Mouse (Mus musculus): ENCODE results near the gene Rnf145.

Gene Rnf145

DNA sequence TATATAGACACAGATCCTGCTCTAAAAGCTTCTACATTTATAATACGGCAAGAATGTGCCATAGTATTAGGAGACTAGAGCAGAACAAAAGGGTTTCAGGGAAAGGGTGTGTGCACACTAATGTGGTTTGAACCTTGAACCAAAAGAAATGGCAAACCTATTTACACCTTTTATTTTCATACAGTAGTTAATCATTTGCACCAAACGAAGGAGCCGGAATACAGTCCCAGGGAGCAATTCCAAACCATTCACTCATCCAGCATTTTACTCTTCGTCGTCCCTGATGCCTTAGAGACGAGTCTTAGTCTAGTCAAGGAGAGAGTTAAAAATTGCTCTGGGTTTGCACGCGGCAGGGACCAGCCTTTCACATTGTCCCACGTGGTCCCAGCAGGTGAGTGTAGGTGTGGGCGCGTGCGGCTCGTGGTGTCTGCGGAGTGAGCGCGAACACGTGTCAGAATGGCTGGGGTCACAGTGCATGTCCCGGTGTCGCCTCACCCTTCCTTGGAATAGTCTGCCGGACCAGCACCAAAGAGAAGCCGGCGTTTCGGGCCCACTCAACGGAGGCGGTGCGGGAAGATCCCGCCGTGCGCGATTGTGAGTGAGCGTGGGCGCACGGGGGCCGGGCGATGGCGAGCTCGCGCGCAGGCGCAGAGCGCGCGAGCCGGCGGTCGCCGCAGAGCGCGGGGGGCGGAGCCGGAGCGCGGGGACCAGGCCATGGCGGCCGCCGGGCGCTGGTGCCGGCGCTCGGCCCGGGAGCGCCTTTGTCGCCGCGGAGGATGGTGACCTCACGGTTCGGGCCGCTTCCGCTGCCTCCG is at the start of gene Rnf145:
Gene Rnf145 (plus strand): TSS at position 684 of the 815 bp plus-strand sequence.
- in situ Hi-C loops (cut with MboI, MseI), result no loop called here

DNA sequence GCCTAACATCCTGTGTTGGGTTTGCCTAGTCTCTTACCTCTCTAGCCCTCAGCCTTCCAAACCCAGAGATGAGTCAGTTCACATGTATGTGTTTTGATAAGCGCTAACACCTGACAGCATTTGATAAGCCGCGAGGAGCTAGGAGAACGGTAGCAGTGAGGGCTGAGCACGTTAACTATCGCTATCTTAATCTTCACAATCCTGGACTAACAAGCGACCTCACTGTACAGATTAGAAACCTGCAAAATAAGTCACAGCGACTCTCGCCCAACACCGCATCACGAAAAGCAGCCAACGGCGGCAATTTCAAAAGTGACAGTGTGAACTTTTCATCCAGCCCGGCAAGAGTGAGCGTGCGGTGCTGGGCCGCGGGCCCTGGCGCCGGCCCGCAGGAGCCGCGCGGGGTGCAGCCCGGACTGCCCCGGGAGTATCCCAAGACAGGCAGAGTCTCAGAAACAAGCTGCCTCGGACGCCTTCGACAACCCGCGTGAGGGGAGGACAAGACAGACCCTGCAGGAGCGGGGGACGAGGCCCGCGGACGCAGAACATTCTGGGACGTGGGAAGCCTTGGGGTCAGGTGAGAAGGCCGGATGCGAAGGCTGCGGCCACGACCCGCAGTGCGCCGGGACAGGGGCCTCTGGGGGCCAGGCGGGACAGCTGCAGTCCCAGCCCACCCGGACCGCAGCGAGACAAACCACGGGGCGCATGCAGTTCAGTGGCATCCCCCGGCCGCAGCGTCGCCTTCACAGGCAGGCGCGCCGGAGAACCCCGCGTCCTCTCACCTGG is 48.9 kb upstream of the Rnf145 start:
- in situ Hi-C loops (cut with MboI, MseI), result loop anchor here (5.0 to 25.0 kb wide), 2 partner anchors 92 to 708 kb away; no protein-coding TSS in a partner anchor

DNA sequence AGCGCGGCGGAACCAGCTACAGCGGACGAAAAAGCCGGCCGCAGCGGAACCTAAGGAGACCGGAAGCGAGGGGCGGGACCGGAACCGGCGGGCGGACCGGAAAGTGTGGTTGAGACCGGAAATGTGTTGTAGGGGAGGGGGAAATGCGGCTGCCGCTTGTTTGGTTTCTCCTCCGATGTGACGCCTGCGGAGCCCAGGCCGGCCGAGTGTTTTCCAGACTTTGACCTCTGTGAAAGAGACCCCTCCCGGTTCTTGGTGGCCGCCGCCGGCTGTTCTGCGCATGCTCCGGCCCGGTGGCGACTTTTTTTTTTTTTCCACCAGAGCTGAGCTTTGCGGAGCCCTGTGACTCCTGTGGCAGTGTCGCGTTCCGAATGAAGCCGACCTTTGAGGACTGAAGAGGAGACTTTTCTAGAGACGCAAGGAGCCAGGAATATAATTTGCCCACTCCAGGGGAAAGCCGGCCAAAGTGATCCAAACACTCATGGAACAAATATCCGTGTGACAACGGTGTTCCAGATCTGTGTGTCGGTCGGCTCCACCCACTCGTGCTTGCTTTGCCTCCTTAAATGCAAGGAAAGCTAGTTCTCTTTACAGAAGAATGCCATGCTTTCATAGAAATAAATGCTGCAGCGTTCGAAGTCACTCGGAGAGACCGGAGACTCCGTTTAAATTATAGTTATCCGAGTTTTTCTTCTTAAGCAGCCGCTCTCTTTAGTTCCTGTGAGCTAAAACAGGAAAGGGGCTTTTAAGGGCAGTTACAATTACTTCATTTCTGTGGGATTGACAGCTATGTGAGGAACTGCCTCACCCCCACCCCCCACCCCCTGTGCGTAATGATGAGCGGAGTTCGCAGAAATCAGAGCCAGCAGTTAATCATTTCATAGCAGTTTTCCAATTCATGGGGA is 48.1 kb upstream of the Rnf145 start, which contains the start of gene Ublcp1:
Gene Ublcp1 (minus strand): TSS at position 67 of the 905 bp plus-strand sequence.
- in situ Hi-C loops (cut with MboI, MseI), result loop anchor here (25.0 kb wide), 1 partner anchor 708 kb away; no protein-coding TSS in a partner anchor

DNA sequence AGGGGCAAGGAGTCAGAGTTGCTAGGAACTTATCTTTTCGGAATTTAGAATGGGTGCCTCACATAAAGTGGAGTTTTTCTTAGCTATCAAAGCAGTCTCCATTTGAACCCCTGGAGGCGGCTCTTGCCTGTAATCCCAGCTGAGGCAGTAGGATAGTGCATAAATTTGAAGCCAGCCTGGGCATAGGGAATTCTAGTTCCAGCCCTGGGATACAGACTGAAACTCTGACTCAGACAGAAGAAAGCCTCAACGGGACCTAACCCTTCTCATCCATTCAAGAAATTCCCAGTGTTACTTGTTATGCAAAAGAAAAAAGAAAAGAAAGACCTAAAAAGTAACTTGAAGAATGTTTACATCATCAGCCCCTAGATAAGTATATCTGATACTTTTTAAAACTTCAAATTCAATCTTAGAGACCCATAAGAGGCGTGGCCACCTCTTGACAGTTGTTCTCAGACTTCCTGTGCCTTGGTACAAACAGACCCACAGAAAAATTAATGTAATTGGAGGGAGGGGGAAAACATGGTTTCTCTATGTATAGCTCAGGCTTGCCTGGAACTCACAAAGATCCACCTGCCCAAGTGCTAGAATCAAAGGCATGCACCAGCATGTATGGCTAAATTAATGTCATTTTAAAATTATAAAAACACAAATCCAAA is 47.3 kb upstream of the Rnf145 start:
- in situ Hi-C loops (cut with MboI, MseI), result loop anchor here (25.0 kb wide), 1 partner anchor 709 kb away; no protein-coding TSS in a partner anchor

DNA sequence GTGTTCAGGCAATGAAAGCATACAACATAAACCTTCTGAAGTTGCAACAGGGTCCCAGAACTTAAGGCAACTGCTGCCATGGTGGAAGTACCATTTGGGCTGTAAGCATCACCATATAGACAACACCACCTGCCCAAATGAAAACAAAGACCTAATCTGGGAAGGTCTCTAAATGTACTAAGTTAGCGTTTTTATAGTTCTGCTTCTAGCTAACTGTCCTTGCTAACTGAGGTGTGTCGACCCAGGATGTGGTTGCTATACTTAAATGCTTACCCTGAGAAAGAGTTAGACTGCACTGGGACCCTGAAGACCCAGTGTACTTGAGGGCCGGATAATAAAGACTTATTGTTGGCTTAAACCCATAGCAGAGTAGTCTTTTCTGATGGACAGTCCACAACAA is 43.3 kb upstream of the Rnf145 start:
- in situ Hi-C loops (cut with MboI, MseI), result no loop called here

DNA sequence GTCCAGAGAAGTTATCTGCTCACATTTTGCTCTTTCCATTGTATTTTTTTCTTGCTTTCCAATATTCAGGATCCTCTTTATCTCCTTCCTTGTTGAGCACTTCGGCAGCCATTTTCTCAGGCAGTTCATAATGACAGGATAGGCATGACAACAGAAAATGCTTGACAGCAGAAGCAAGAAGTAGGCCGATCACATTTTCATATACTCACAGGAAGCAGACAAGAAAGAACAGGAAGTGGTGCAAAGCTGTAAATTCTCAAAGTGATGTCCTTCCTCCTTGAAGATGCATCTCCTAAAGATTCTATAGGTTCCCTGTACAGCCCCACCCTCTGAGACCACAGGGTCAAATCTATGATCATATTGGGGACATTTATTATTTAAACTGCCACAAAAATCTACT is 42.3 kb upstream of the Rnf145 start:
- in situ Hi-C loops (cut with MboI, MseI), result no loop called here

DNA sequence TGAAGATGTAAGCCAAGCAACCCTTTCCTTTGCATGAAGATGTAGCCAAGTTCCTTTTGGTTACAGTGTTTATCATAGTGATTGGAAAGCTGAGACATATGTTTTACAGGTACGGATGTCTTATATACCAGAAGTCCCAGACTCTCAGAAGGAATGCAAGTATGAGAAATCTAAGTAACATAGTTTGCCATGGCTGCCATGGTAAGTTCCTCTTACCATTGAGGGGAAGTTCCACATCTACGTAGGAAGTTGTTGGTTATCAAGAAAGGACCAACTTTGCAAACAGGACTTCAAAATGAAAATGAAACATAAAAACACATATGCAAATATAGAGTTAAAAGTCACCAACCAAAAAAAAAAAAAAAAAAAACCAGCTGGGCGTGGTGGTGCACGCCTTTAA is 40.4 kb upstream of the Rnf145 start:
- in situ Hi-C loops (cut with MboI, MseI), result no loop called here

DNA sequence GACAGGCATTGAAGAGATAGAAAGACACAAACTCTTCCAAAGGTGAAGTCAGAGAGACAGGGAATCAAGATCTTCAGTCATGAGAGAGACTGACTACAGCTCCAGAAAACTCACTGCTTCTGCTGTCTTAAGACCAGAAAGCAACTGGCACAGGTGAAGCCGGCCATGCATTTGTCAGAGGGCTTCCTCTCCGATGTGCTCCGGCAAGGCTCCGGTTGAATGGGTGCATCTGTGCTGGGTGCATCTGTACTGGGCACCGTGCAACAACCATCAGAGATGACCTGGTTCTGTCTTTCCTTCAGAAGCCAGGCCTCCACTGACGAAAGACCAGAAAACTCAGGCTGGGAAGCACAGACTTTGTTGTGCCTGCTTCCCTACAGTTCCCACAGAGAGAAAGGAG is 38.5 kb upstream of the Rnf145 start:
- in situ Hi-C loops (cut with MboI, MseI), result no loop called here

DNA sequence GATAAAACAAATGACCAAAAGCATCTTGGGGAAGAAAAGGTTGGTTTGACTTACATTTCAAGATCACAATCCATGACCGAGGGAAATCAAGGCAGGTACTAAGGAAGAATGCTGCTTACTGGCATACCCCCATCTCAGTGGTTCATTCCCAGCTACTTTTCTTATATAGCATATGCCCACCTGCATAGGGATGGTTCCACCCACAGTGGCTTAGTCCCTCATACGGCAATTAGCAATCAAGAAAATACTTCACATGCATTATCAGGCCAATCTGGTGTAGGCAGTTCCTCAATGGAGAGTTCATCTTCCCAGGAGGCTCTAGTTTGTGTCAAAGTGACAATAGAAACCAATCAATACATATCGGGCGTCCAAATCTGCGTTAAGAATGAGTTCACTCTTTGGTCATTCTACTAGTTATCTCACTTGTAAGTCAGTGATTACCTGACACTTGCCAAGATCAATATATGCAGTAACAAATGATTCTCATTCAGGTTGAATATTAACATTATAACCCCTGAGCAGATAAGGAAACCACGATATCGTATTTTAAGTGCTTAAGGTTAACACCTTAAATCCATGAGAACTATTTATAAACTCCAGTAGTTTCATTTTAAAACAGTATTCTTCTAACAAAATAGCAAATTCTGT is 33.6 kb upstream of the Rnf145 start:
- in situ Hi-C loops (cut with MboI, MseI), result no loop called here

DNA sequence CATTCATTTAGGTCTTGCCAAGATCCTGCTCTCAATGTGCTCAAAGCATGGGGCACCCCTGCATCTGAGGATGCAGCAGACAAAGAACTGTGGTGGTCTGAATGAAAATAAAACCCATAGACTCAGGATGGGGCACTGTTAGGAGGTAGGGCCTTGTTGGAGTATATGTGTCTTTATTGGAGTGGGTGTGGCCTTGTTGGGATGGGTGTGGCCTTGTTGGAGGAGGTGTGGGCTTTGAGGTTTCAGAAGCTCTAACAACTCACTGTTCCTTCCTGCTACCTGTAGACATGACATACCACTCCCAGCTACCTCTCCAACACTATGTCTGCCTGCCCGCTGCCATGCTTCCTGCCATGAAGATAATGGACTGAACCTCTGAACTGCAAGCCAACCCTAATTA is 29.6 kb upstream of the Rnf145 start:
- in situ Hi-C loops (cut with MboI, MseI), result no loop called here

DNA sequence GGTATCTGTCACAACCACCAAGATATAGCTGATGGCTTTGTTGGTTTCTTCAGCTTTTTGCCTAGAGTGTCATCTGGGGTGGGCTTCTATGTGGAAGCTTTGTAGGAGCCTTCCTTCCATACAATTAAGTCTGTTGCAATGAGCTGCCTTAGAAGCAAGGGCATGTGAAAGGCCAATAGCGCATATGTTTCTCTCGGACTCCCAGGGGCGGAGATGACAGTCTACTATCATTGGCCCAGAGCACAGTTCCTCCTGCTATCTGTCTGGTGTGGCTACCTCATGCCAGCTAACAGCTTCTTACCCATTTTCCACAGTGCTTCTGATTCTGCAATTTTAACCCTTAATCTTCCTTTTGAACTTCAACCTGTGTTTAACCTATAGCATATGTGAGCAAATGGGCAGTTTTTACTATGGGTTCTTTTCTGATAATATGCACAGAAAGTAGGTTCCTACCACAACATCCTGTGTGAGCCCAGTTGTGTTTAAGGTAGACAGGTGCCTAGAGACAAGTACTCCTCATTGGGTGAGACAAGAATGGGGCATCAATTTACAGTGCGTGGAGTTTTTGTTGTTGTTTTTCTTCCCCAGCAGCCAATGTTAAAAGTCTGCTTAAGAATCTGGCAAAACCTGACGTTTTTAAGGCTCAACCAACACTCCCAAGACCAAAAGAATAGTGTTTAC is 24.0 kb upstream of the Rnf145 start:
- in situ Hi-C loops (cut with MboI, MseI), result no loop called here

DNA sequence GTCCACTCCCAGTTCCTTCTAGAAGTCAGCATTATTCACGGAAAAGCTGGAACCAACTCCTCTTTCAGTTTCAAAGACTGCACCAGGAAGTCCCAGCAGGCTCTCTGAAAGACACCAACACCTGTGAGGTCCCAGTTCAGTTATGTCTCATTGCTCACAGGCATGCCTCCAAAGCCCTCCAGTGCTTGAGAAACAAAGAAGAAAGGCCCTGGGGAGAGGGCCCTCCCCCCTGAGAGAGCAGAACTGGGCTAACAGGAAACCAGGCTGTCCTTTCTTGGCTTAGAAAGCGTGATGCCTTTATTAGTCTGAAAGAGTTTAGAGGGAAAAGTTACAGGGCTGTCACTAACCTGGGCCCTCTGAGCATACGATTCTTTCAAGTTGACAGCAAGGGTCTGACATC is 22.5 kb upstream of the Rnf145 start:
- in situ Hi-C loops (cut with MboI, MseI), result no loop called here

DNA sequence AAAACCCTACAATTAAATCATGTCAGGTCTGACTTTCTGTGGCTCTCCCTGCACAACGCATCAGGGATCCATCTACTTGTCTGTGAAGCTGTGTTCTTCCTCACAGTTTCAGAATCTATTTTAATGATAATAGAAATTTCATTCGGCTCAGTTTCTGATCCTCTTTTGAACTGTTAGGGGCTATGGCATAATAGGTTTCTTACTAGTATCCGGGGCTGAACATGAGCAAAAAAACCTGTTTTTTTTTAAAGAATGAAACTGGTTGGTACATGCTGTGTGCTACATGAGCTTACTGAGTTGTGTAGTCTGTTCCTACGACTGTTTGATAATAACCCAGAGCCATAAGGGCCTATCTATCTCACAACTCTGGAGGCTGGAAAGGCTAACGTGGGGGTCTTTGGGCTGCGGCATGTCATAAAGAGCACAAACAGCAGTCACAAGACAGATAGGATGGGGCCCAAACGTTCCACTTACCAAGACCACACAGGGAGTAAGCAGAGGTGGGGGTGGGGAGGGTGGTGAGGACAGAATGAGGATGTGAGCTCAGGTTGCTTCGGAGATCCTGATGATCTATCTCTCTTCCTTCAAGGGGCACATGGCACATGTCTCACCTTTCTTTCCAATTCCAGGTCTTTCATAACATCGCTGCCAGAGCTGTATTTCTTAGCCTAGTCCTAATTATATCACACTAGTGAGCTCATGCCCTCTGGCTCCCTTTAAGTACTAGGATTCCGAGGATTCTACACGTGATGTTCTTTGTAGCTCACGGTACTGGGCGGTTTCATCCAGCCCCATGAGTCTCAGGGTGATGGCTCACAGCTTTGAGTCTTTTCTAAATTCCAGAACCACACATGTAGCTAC is 20.1 kb upstream of the Rnf145 start:
- in situ Hi-C loops (cut with MboI, MseI), result no loop called here

DNA sequence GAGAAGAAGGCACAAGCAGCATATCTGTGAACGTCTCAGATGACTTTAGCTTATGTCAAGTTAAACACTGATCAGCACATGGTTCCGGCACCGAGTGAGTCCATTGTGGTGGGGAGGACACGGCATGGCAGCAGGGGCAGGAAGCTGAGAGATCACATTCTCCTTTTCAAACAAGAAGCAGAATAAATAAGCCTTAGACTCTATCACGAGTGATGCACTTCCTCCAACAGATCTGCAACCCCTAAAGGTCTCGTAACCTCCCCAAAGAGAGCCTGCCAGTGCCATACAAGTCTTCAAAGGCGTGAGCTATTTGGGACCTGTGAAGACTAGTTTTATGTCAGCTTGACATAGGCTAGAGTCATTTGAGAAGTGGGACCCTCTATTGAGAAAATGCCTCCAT is 17.8 kb upstream of the Rnf145 start:
- in situ Hi-C loops (cut with MboI, MseI), result no loop called here

DNA sequence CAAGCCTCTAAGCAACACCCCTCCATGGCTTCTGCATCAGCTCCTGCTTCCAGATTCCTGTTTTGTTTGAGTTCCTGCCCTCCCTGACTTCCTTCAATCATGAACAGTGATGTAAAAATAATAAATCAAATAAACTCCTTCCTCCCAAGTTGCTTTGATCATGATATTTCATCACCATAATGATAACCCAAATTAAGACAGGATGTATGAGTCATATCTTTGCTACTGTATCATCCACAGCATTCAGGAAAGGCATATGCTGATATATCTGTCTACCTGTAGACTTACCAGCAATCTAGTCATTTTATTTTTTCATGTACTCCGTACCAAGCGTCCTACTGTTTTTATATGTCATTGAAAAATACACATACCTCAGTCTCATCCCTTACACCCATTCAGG is 17.3 kb upstream of the Rnf145 start:
- in situ Hi-C loops (cut with MboI, MseI), result no loop called here

DNA sequence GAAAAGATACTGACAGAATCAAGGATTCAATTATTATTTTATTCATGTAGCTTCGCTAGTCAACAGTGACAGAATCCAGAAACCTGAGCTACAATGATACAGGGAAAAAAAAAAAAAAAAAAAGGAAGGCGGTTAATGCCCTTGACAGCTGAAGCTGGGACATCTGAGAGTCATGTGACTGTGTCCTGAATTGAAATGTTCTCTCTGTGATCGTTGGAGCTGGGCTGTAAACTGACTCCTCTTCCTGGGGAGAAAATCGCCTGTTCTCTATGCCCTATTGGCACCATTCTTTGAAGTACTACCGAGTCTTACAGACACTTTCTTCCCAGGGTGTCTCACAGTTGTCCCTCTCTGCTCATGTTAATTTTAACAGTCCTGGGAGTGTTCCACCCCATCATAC is 15.8 kb upstream of the Rnf145 start:
- in situ Hi-C loops (cut with MboI, MseI), result no loop called here

DNA sequence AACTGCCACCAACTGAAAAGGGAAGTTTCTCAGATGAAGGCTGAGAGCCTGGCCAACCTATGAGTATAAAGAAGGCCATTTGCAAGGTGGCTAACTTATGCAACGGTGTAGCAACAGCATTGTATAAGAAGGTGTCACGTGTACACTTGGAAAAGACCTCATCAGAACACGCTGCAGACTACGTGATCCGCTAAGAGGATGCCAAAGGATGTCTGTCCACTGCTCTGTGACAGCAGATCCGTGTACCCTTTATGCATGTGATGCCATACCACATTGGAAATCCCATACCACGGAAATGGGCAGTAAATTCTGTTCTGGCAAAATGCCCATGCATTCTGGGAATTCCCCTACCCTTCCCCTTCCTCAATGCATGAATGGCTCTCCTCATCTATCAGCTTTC is 14.6 kb upstream of the Rnf145 start:
- in situ Hi-C loops (cut with MboI, MseI), result no loop called here

DNA sequence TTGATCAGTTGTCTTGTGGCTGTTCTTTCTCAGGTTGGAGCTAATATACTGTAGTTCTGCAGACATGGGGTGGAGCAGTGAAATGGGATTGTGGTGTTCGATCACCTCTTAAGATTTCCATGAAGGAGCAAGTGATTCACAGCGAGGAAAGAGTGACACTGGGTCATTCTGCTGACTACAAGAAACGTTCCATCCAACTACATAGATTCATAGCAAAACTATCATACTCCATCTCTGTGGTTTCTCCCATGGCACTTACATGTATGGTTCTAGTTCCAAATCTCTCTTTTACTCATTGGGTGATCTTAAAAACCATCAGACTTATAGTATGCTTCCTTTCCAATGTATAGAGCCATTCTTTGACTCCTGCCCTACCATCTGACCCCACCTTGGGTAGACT is 14.0 kb upstream of the Rnf145 start:
- in situ Hi-C loops (cut with MboI, MseI), result no loop called here

DNA sequence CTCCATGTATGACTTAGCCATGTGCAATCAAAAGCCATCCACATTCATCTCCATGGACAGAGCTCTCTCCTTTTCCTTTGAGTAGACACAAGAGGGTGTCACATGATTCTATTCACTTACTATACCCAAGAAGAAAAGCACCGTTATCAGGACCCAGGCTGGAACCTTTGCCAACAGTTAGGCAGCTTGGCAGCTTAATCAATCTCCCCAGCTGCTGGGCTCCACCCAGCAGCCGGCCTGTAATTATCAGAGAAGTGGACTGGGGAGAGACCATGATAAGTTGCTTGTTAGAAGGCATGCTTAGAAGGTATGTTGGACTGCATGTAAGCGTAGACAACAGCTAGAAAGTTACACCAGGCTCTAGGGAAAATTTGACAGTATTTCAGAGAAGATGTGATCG is 9.9 kb upstream of the Rnf145 start:
- in situ Hi-C loops (cut with MboI, MseI), result no loop called here
